Mouse (Mus musculus): ENCODE results near the gene Timm22. TPM values are rescaled to one million over a fixed set of nuclear protein-coding genes. Genes with fewer than 3 reads are reported as not detected.
A peak's percentile ranks its signal among the peaks of the same experiment; 100 is the strongest.

Gene Timm22
- total RNA-seq, 1 experiment from 2014 or later = 35.6 TPM

DNA sequence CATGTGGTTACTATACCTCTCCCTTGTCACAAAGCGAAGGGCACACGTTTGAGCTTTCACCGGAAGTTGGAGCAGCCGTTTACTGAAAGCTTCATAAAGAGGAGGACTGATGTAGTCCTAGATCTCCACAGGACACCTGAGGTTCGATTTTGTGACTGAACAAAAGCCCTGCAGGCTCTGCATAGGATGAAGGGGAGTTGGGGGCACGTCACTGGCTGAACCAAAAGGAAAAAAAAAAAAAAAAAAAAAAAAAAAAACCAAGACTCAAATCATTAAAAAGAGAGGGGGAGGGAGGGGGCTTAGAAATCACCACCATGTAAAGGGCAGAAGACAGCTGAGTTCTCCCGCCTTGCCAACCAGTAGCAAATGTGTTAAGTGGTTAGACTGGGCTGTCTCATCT, 18.0 kb upstream of the Timm22 start:
- no peak for DNase-seq

GRCm38 (mm10) chr11:76392532-76392931, 14.2 kb upstream of the Timm22 start:
- no peak for DNase-seq

DNA sequence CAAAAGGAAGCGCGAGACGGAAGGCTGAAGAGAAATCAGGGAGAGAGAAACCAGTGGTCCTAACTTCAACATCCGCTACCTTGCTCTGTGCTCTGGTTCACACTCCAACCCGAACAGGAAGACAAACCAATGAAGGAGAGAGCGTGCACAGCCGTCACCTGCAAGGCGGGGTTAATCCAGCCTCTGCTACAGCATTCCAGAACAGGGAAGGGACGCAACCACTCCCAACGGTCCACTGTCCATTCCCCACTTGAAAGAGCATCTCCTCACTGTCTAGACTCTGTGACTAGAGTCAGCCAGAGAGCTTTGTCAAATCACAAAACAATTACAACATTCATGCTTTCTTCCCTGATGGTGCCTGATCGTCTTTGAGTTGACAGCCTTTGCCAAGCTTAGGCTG, 13.8 kb upstream of the Timm22 start:
- DNase-seq = no peak

DNA sequence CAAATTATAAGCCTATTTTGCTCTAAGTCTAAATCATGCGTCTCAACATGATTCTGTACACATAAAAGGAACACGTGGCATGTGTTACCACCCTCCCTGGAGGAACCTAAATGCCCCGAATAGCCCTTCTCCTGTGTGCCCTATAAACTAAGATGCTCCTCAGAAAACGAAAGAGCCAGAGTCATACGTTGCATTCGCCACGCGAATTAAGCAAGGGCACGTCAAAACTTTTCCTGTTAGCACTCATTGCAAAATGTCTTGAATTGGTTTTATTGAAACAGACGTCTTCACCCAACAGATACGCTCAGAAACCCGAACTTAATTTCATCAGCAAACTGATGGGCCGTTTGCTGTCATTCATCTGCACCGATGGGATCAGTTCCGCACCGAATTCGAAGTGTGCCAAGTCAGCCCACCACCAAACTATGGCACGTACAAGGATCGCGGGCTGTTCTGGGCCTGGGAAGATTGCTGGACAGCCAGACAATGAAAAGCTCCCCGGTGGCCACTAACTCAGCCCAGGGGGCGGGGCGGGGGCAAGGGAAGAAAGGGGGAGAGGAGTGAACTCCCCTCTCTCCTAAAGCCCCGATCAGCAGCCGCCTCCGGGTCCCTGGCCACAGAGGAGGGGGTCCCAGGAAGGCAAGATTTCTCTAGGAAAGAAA, 9.0 kb upstream of the Timm22 start:
- peak; percentile 73 for DNase-seq

DNA sequence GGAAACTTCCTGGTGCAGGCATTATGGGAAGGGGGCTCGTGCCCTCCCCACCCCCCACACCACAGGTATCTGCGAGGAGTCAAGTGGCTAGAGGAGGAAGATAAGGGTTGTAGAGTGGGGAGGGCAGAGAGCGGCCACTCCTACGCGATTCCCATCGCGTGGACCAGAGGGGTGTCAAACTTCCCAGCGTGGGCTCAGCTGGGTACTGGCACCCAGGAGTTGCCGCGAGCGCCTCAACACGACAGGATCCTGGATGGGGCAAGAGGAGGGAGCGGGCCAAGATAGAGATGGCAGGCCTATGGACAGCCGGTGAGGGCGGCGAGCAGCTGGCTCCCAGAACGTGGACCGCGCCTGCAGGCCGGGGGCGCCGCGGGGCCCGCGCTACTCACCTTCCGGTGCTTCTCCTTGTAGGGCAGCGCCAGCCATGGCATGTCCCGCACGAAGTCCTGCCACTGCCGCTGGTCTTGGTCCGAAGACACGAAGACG, 8.4 kb upstream of the Timm22 start:
- peak; percentile 70 for DNase-seq

- peak; percentile 96 for DNase-seq
Measured at GRCm38 (mm10) chr11:76398798-76399586, 7.8 kb upstream of the Timm22 start, which contains the start of gene Nxn. TSS of gene Nxn (minus strand) at chr11:76399140.

DNA sequence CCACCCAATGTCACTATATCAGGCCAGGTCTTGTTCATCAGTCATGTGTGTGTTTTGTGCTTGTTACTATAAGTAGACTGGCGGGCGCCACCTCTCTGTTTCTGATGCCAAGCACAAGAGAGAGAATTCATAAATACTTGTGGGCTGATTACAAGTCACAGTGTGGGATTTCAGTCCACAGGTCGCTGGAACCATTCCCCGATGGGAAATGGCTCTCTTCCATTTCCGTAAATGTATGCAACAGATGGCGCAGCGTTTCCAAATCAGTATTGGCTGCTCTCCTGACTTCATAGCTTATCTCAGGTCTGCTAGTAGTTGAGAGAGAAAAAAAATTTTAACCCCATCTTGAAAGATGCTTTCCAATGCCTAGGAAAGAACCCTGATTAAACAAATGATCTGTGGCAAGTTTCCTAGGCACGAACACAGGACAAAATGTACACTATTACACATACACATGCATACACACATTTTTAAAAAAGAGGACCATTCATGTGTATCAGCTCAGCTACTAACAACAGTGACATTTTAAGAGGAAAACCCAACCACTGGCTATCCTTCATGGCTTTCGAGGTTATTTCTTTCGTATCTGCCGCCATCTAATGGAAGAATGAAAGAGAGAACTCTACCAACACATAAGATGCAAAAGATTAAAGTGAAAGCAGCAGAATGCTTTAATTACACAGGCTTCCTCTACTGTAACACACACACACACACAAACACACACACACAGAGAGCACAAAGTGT, 7.0 kb upstream of the Timm22 start:
- DNase-seq = peak; percentile 49

GRCm38 (mm10) chr11:76401398-76401797, 5.4 kb upstream of the Timm22 start:
- no peak for DNase-seq

DNA sequence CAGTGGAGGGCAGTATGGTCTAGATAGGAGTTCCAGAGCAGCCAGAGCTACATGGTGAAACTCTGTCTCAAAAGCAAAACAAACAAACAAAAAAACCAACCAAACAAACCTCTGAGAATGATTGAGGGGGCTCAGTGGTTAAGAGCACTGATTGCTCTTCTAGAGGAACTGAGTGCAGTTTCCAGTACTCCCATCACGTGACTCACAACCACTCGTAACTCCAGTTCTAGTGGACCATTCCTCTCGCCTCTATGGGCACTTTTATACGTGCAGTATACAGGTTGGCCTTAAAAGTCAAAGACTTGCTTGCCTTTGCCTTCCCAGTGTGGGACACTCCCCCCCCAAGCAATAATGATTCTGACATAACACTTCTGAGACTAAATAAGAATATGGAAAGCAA, 1.6 kb upstream of the Timm22 start:
- DNase-seq = no peak

DNA sequence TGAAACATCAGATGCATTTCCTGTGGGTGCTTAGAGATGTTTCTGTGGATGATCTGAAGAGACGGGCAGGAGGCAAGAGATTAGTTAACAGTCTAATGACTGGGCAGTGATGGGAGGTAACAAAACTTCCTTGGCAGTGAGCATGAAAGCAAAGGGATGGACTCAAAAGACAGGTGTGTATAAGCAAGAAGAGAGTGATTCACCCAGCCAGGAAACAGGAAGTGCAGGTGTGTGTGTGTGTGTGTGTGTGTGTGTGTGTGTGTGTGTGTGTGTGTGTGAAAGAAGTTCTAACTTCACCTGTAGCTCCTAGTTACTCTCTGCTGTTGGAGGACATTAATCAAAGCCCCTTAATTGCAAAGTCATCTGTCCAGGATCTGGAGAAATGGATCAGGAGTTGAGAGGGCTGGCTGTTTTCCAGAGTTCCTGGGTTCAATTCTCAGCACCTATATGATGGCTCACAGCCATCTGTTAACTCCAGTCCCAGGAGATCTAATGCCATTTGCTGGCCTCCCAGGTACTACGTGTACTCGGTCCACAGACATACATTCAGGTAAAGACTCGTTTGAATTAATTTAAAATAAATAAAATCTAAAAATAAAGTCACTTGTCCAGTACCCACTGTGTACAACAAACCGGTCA, 1.0 kb upstream of the Timm22 start:
- no peak for DNase-seq

- DNase-seq = peak; percentile 72
Measured at GRCm38 (mm10) chr11:76410826-76411225, 4.1 kb downstream of the Timm22 start.

GRCm38 (mm10) chr11:76413202-76413601, 6.5 kb downstream of the Timm22 start:
- DNase-seq = no peak

- peak; percentile 66 for DNase-seq
Measured at GRCm38 (mm10) chr11:76415001-76415400, 8.2 kb downstream of the Timm22 start.

GRCm38 (mm10) chr11:76415985-76416384, 9.2 kb downstream of the Timm22 start:
- DNase-seq = no peak

- DNase-seq = peak; percentile 85
Measured at GRCm38 (mm10) chr11:76418423-76418822, 11.7 kb downstream of the Timm22 start.

- peak; percentile 60 for DNase-seq
Measured at GRCm38 (mm10) chr11:76419179-76419578, 12.4 kb downstream of the Timm22 start.

DNA sequence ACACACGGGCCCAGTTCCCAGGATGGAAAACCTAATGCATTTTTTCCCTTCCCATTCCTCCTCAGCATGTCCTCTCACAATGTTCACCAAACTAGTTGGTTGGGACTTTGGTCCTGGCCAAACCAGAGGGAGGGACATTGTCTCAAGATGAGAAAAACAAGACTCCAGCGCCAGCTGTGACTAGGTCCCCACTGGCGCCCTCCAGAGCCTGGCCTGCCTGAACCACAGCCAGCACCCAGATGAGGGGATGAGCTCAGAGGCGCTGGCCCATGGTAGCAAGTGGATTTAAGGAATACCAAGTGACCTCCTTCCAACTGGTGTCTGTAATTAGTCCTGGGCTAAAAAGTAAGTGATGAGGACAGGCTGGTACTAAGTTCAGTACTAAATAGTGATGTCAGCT, 14.1 kb downstream of the Timm22 start:
- DNase-seq = no peak

- DNase-seq = no peak
Measured at GRCm38 (mm10) chr11:76425749-76426148, 19.0 kb downstream of the Timm22 start.

- no peak for DNase-seq
Measured at GRCm38 (mm10) chr11:76427781-76428180, 21.0 kb downstream of the Timm22 start.

- no peak for DNase-seq
Measured at GRCm38 (mm10) chr11:76429046-76429445, 22.3 kb downstream of the Timm22 start.

DNA sequence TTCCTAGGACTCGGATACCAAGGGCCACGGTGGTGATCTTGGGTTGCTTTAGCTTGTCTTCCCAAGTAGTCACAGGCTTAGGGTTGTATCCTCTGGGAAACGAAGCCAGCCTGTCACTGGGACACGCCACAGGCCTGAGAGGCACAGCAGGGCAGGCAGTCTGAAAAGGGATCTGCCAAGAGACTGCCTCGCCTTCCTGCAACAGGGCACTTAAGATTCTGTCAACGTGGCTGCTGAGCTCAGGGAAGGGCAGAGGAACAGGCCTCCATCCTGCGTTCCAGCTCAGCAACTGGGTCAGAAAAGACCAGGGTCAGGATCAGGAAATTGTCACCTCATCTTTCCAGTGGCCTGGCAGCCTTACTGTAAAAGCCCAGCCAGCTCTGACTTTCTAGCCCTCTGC, 22.8 kb downstream of the Timm22 start:
- no peak for DNase-seq

GRCm38 (mm10) chr11:76429966-76430631, 23.3 kb downstream of the Timm22 start:
- DNase-seq = peak; percentile 36
